Mouse (Mus musculus): Measurements from ENCODE around the gene Srr. TPM values are rescaled to one million over a fixed set of nuclear protein-coding genes. Genes with fewer than 3 reads are reported as not detected.

Gene Srr
- polyA plus RNA-seq, 1 experiment from 2014 or later, result 45.9 TPM

DNA sequence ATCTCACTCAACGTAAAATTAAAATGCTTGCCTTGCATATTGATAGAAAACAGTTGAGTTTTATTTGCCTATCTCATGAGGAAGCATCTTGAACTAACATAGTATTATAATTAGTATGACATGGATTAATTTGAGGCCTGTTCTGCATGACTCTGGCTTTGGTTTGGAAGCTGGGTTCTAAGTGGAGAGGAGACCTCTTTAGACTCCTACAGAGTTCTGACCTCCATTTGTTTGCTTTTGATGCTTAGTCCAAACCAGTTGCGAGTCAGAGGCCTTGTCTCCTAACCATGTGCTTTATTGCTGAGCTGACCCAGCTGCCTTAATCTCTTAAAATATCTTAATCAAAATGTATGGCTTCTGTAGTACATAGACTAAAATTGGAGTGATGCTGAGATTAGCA, 31.9 kb upstream of the Srr start:
- H3K4me3 ChIP-seq (ENCODE audit: low read depth, low read length), result no peak overlapping the region
- ATAC-seq (no peak), DNase-seq (ENCODE audit: low spot score) (no peak)
- no peak overlapping the region for H3K27ac ChIP-seq (ENCODE audit: low read depth, low read length)
- 94% methylated on average over 2 of the region's 2 CpGs for WGBS
- no peak overlapping the region for H3K9ac ChIP-seq (ENCODE audit: low read length)
- no peaks in the 10 kb centered on the region for H3K4me1 ChIP-seq (ENCODE audit: control insufficient read depth, insufficient read depth, low read length)
- H3K36me3 ChIP-seq (ENCODE audit: control insufficient read depth, insufficient read depth, low read length), result peaks cover 14% of the 10 kb centered on the region
- H3K27me3 ChIP-seq (replicated peaks; ENCODE audit: control insufficient read depth, insufficient read depth, low read length), result no peaks in the 10 kb centered on the region
- H3K4me2 ChIP-seq (ENCODE audit: low read length), result no peak overlapping the region
- no peaks in the 10 kb centered on the region for H3K9me3 ChIP-seq (replicated peaks; ENCODE audit: control insufficient read depth, low read length)

DNA sequence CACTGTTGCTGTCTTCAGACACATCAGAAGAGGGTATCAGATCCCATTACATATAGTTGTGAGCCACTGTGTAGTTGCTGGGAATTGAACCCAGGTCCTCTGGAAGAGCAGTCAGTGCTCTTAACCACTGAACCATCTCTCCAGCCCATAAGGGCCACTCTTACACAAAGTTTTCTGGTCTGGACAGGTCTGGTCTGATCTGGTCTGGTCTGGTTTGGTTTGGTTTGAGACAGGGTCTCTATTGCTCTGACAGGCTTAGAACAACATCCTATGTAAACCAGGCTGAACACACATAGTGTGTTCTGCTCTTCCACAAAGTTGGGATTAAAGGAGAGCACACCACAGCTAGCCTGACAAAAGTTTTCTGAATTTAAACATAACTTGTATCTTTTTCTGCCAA, 30.3 kb upstream of the Srr start:
- Histone ChIP-seq H3K36me3 (ENCODE audit: control insufficient read depth, insufficient read depth, low read length) (peaks cover 14% of the 10 kb centered on the region), H3K4me2 (ENCODE audit: low read length) (no peak overlapping the region), H3K4me1 (ENCODE audit: control insufficient read depth, insufficient read depth, low read length) (no peaks in the 10 kb centered on the region), H3K27me3 (replicated peaks; ENCODE audit: control insufficient read depth, insufficient read depth, low read length) (no peaks in the 10 kb centered on the region), H3K9ac (ENCODE audit: low read length) (no peak overlapping the region), H3K4me3 (ENCODE audit: low read depth, low read length) (no peak overlapping the region), H3K9me3 (replicated peaks; ENCODE audit: control insufficient read depth, low read length) (no peaks in the 10 kb centered on the region), H3K27ac (ENCODE audit: low read depth, low read length) (no peak overlapping the region)
- no peak for DNase-seq (ENCODE audit: low spot score)
- ATAC-seq, result no peak

DNA sequence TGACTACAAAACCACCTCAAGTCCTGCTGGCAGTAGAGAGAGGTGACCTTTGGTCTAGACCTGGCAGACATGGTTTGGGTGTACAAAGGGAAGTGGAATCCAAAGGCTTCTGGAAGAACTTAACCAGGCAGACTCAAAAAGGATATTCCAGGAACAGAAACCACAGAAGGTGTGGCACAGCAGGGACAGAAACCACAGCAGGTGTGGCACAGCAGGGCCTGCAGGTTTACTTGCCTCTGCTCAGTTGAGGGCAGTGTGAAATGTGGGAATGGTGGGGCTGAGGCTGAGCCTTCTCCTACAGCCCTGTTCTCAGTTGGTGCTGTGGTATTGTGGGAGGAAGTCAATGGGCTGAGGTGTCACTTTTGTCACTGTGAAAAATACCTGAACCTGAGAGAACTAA, 29.2 kb upstream of the Srr start:
- no peak for ATAC-seq
- H3K9ac ChIP-seq (ENCODE audit: low read length), result no peak overlapping the region
- no peaks in the 10 kb centered on the region for H3K27me3 ChIP-seq (replicated peaks; ENCODE audit: control insufficient read depth, insufficient read depth, low read length)
- no peak overlapping the region for H3K4me3 ChIP-seq (ENCODE audit: low read depth, low read length)
- no peak overlapping the region for H3K27ac ChIP-seq (ENCODE audit: low read depth, low read length)
- no peak overlapping the region for H3K4me2 ChIP-seq (ENCODE audit: low read length)
- no peaks in the 10 kb centered on the region for H3K4me1 ChIP-seq (ENCODE audit: control insufficient read depth, insufficient read depth, low read length)
- H3K36me3 ChIP-seq (ENCODE audit: control insufficient read depth, insufficient read depth, low read length), result peaks cover 16% of the 10 kb centered on the region
- DNase-seq (ENCODE audit: low spot score), result no peak
- H3K9me3 ChIP-seq (replicated peaks; ENCODE audit: control insufficient read depth, low read length), result no peaks in the 10 kb centered on the region

DNA sequence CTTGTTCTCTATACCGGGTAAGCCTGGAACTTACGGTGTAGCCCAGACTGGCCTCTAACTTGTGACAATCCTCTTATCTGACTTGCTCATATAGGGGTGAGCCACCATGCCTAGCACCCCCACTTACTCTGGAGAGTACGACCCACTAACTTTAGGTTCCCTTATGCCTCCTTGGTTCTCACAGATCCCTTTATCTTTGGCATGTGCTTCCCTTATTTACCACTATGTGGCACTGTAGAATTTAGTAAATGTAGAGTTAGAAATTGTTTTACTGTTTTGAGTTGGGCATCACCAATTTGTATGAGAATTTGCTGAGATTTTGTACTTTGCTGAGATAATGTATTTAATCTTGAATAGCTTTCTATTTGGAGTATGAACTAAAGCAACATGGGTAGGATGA, 20.6 kb upstream of the Srr start:
- Histone ChIP-seq H3K27ac (ENCODE audit: low read depth, low read length) (no peak overlapping the region), H3K4me1 (ENCODE audit: control insufficient read depth, insufficient read depth, low read length) (no peaks in the 10 kb centered on the region), H3K36me3 (ENCODE audit: control insufficient read depth, insufficient read depth, low read length) (peaks cover 45% of the 10 kb centered on the region), H3K27me3 (replicated peaks; ENCODE audit: control insufficient read depth, insufficient read depth, low read length) (no peaks in the 10 kb centered on the region), H3K4me2 (ENCODE audit: low read length) (no peak overlapping the region), H3K4me3 (ENCODE audit: low read depth, low read length) (no peak overlapping the region), H3K9me3 (replicated peaks; ENCODE audit: control insufficient read depth, low read length) (no peaks in the 10 kb centered on the region), H3K9ac (ENCODE audit: low read length) (no peak overlapping the region)
- ATAC-seq, result no peak
- WGBS, result 79% methylated on average over 3 of the region's 3 CpGs
- peak; percentile 85 for DNase-seq (ENCODE audit: low spot score)

DNA sequence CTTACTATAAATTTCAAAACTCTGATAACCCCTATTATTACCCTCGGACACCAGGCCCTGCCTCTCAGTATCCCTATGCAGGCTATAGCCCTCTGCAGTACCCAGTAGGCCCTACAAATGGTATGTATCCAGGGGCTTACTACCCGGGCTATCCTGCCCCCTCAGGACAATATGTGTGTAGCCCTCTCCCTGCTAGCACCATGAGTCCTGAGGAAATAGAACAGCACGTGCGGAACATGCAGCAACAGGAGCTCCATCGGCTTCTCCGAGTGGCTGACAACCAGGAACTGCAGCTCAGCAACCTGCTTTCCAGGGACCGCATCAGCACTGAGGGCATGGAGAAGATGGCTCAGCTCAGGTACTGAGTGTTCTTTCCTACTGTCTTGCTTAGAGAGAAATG, 4.6 kb upstream of the Srr start:
- 96% methylated on average over 7 of the region's 7 CpGs for WGBS
- Histone ChIP-seq H3K36me3 (ENCODE audit: control insufficient read depth, insufficient read depth, low read length) (peaks cover 56% of the 10 kb centered on the region), H3K27ac (ENCODE audit: low read depth, low read length) (no peak overlapping the region), H3K9ac (ENCODE audit: low read length) (no peak overlapping the region), H3K27me3 (replicated peaks; ENCODE audit: control insufficient read depth, insufficient read depth, low read length) (no peaks in the 10 kb centered on the region), H3K4me1 (ENCODE audit: control insufficient read depth, insufficient read depth, low read length) (peaks cover 9% of the 10 kb centered on the region), H3K4me2 (ENCODE audit: low read length) (no peak overlapping the region), H3K9me3 (replicated peaks; ENCODE audit: control insufficient read depth, low read length) (no peaks in the 10 kb centered on the region), H3K4me3 (ENCODE audit: low read depth, low read length) (no peak overlapping the region)
- ATAC-seq (no peak), DNase-seq (ENCODE audit: low spot score) (no peak)

DNA sequence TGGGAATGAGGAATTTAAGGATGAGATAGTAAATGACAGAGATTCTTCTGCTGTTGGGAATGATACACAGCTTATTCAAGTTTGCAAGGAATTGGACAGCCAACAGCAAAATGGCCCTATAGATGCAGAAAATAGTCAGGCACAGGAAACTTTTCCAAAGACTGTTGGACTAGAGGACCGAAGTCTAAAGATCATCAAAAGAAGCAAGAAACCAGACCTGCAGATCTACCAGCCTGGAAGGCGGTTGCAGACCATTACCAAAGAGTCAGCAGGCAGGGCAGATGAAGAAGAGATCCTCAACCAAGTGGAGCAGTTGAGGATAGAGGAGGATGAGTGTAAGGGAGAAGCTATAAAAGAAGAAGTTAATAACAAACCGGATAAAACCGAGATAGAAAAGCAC, 3.4 kb upstream of the Srr start:
- H3K4me2 ChIP-seq (ENCODE audit: low read length), result no peak overlapping the region
- H3K27me3 ChIP-seq (replicated peaks; ENCODE audit: control insufficient read depth, insufficient read depth, low read length), result no peaks in the 10 kb centered on the region
- ATAC-seq (no peak), DNase-seq (ENCODE audit: low spot score) (no peak)
- H3K36me3 ChIP-seq (ENCODE audit: control insufficient read depth, insufficient read depth, low read length), result peaks cover 43% of the 10 kb centered on the region
- peaks cover 13% of the 10 kb centered on the region for H3K4me1 ChIP-seq (ENCODE audit: control insufficient read depth, insufficient read depth, low read length)
- no peak overlapping the region for H3K4me3 ChIP-seq (ENCODE audit: low read depth, low read length)
- WGBS, result 94% methylated on average over 4 of the region's 4 CpGs
- H3K27ac ChIP-seq (ENCODE audit: low read depth, low read length), result no peak overlapping the region
- no peaks in the 10 kb centered on the region for H3K9me3 ChIP-seq (replicated peaks; ENCODE audit: control insufficient read depth, low read length)
- H3K9ac ChIP-seq (ENCODE audit: low read length), result no peak overlapping the region

DNA sequence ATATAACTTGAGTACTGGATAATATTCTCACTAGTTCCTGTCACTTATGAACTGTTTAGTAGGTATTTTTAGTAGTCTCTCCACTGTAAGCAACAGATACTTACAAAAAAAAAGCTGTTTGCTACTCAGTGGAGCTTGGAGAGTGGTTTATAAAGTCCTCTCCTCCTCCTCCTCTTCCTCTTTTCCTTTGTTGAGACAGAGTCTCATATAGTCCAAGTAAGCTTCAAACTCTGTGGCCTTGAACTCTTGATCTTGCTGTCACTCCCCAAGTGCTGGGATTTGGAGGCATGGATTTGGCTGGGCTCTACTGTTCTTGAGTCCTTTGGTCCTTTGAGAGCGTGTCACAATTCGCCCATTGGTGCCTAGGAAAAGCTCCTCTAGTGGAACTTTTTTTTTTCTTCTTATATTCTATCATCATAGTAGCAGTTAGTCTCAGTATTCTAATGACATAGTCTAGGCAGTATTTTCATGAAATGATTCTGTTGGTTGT, 1.5 kb upstream of the Srr start:
- no peaks in the 10 kb centered on the region for H3K9me3 ChIP-seq (replicated peaks; ENCODE audit: control insufficient read depth, low read length)
- H3K27ac ChIP-seq (ENCODE audit: low read depth, low read length), result no peak overlapping the region
- H3K4me2 ChIP-seq (ENCODE audit: low read length), result no peak overlapping the region
- H3K9ac ChIP-seq (ENCODE audit: low read length), result no peak overlapping the region
- 89% methylated on average over 2 of the region's 2 CpGs for WGBS
- H3K27me3 ChIP-seq (replicated peaks; ENCODE audit: control insufficient read depth, insufficient read depth, low read length), result no peaks in the 10 kb centered on the region
- DNase-seq (ENCODE audit: low spot score), result no peak
- peaks cover 13% of the 10 kb centered on the region for H3K4me1 ChIP-seq (ENCODE audit: control insufficient read depth, insufficient read depth, low read length)
- H3K4me3 ChIP-seq (ENCODE audit: low read depth, low read length), result no peak overlapping the region
- no peak for ATAC-seq
- peaks cover 24% of the 10 kb centered on the region for H3K36me3 ChIP-seq (ENCODE audit: control insufficient read depth, insufficient read depth, low read length)

DNA sequence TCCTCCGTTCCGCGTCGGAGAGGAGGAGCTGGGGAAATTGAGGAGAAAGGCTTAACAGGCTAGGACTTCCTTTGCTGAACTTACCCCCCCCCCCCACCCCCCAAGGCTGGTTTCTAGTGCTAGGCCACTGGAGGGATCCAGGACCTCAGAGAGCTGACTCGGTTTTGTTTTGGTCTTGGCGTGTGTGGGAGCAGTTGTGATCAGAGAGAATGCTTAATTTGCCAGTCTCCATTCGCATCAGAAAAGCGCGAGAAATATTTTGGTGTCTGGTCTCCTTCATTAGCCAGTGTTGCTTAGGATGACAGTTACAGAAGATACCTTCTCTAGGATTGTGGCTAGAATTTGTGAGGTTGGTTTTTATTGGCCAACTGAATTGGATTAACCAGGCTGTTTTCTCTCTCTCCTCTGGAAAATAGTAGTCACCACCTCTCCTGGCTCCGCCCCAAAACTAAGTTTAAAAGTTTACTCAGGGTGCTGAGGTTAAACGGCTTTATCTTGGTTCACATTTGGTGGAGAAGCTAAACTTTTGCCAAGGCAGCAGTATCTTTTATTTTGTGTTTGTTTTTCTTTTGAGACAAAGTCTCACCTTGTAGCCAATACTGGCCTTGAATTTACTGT, 749 bp upstream of the Srr start:
- Histone ChIP-seq H3K27ac (ENCODE audit: low read depth, low read length) (peak overlapping the region; percentile 98), H3K9ac (ENCODE audit: low read length) (peak overlapping the region; percentile 90), H3K36me3 (ENCODE audit: control insufficient read depth, insufficient read depth, low read length) (peaks cover 17% of the 10 kb centered on the region), H3K4me1 (ENCODE audit: control insufficient read depth, insufficient read depth, low read length) (peaks cover 13% of the 10 kb centered on the region), H3K4me3 (ENCODE audit: low read depth, low read length) (peak overlapping the region; percentile 87), H3K9me3 (replicated peaks; ENCODE audit: control insufficient read depth, low read length) (no peaks in the 10 kb centered on the region), H3K4me2 (ENCODE audit: low read length) (peak overlapping the region; percentile 73), H3K27me3 (replicated peaks; ENCODE audit: control insufficient read depth, insufficient read depth, low read length) (no peaks in the 10 kb centered on the region)
- no peak for DNase-seq (ENCODE audit: low spot score)
- 8% methylated on average over 11 of the region's 11 CpGs for whole genome bisulfite sequencing
- ATAC-seq, result no peak

DNA sequence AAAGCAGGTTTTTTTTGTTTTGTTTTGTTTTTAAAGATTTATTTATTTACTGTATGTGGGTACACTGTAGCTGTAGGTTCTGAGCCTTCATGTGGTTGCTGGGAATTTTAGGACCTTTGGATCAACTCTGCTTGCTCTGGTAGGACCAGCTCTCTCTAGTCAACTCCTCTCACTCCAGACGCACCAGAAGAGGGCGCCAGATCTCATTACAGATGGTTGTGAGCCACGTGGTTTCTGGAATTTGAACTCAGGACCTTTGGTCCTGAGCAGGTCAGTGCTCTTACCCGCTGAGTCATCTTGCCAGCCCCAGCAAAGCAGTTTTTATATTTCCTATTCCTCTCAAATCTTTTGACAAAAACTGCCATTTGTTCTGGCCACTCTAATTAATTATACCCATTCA, 1.6 kb downstream of the Srr start:
- 71% methylated on average over 4 of the region's 4 CpGs for WGBS
- no peak overlapping the region for H3K27ac ChIP-seq (ENCODE audit: low read depth, low read length)
- DNase-seq (ENCODE audit: low spot score) (no peak), ATAC-seq (no peak)
- no peak overlapping the region for H3K4me2 ChIP-seq (ENCODE audit: low read length)
- H3K4me3 ChIP-seq (ENCODE audit: low read depth, low read length), result no peak overlapping the region
- H3K4me1 ChIP-seq (ENCODE audit: control insufficient read depth, insufficient read depth, low read length), result peaks cover 16% of the 10 kb centered on the region
- peaks cover 3% of the 10 kb centered on the region for H3K36me3 ChIP-seq (ENCODE audit: control insufficient read depth, insufficient read depth, low read length)
- H3K9ac ChIP-seq (ENCODE audit: low read length), result no peak overlapping the region
- H3K9me3 ChIP-seq (replicated peaks; ENCODE audit: control insufficient read depth, low read length), result no peaks in the 10 kb centered on the region
- H3K27me3 ChIP-seq (replicated peaks; ENCODE audit: control insufficient read depth, insufficient read depth, low read length), result no peaks in the 10 kb centered on the region

Data from forebrain, embryonic 14.5 days (tissue).